Mouse (Mus musculus): Measurements from ENCODE around the gene Cmtm7. TPM values are rescaled to one million over a fixed set of nuclear protein-coding genes. Genes with fewer than 3 reads are reported as not detected.

Cmtm7 gene
- polyA plus RNA-seq, 1 experiment = 61.4 TPM

GRCm38 (mm10) chr9:114815315-114815714 is 33.7 kb upstream of the Cmtm7 start:
- Histone ChIP-seq H3K79me3 (ENCODE audit: low read depth) (no peaks in the 10 kb centered on the region), H3ac (ENCODE audit: control insufficient read depth, insufficient read length, low read depth) (no peak overlapping the region), H3K27me3 (ENCODE audit: control insufficient read depth, insufficient read depth, insufficient read length) (no peaks in the 10 kb centered on the region), H3K79me2 (ENCODE audit: control insufficient read depth, insufficient read depth) (no peaks in the 10 kb centered on the region), H3K4me3 (ENCODE audit: insufficient read depth, poor library complexity, severe bottlenecking) (no peak overlapping the region), H3K36me3 (ENCODE audit: control insufficient read depth, insufficient read depth) (no peaks in the 10 kb centered on the region)
- TF ChIP-seq USF1 (IDR thresholded peaks at IDR 0.05; ENCODE audit: low read depth) (no peak), CTCF (IDR thresholded peaks at IDR 0.05; ENCODE audit: control insufficient read depth, insufficient read depth, insufficient read length) (peak; percentile 35)

- Histone ChIP-seq H3K79me2 (ENCODE audit: control insufficient read depth, insufficient read depth) (no peaks in the 10 kb centered on the region), H3K79me3 (ENCODE audit: low read depth) (no peaks in the 10 kb centered on the region), H3K36me3 (ENCODE audit: control insufficient read depth, insufficient read depth) (no peaks in the 10 kb centered on the region), H3K4me3 (ENCODE audit: insufficient read depth, poor library complexity, severe bottlenecking) (no peak overlapping the region), H3K27me3 (ENCODE audit: control insufficient read depth, insufficient read depth, insufficient read length) (no peaks in the 10 kb centered on the region), H3ac (ENCODE audit: control insufficient read depth, insufficient read length, low read depth) (no peak overlapping the region)
- TF ChIP-seq MYOD1 (IDR thresholded peaks at IDR 0.05; ENCODE audit: control insufficient read depth, insufficient read length, low read depth) (no peak), MAX (IDR thresholded peaks at IDR 0.05) (no peak), CTCF (IDR thresholded peaks at IDR 0.05; ENCODE audit: control insufficient read depth, insufficient read depth, insufficient read length) (no peak), CEBPB (IDR thresholded peaks at IDR 0.05; ENCODE audit: low read depth) (no peak), USF1 (IDR thresholded peaks at IDR 0.05; ENCODE audit: low read depth) (peak; percentile 72), MYOG (IDR thresholded peaks at IDR 0.05; ENCODE audit: control insufficient read depth, extremely low read depth, insufficient read length) (no peak)
Observed at GRCm38 (mm10) chr9:114812001-114812400, 30.3 kb upstream of the Cmtm7 start.

- no peak overlapping the region for H3ac ChIP-seq (ENCODE audit: control insufficient read depth, insufficient read length, low read depth)
- no peaks in the 10 kb centered on the region for H3K36me3 ChIP-seq (ENCODE audit: control insufficient read depth, insufficient read depth)
- no peak overlapping the region for H3K4me3 ChIP-seq (ENCODE audit: insufficient read depth, poor library complexity, severe bottlenecking)
- TF ChIP-seq FOSL1 (IDR thresholded peaks at IDR 0.05; ENCODE audit: insufficient read depth, low read length, poor library complexity, severe bottlenecking) (no peak), CEBPB (IDR thresholded peaks at IDR 0.05; ENCODE audit: low read depth) (no peak), CTCF (IDR thresholded peaks at IDR 0.05; ENCODE audit: control insufficient read depth, insufficient read depth, insufficient read length) (no peak), USF1 (IDR thresholded peaks at IDR 0.05; ENCODE audit: low read depth) (no peak), MAX (IDR thresholded peaks at IDR 0.05) (no peak), MYOD1 (IDR thresholded peaks at IDR 0.05; ENCODE audit: control insufficient read depth, insufficient read length, low read depth) (no peak), MYOG (IDR thresholded peaks at IDR 0.05; ENCODE audit: control insufficient read depth, extremely low read depth, insufficient read length) (no peak)
- H3K27me3 ChIP-seq (ENCODE audit: control insufficient read depth, insufficient read depth, insufficient read length) = no peaks in the 10 kb centered on the region
- no peaks in the 10 kb centered on the region for H3K79me3 ChIP-seq (ENCODE audit: low read depth)
- H3K79me2 ChIP-seq (ENCODE audit: control insufficient read depth, insufficient read depth) = no peaks in the 10 kb centered on the region
Observed at GRCm38 (mm10) chr9:114810837-114811236, 29.2 kb upstream of the Cmtm7 start.

- Histone ChIP-seq H3K4me3 (ENCODE audit: insufficient read depth, poor library complexity, severe bottlenecking) (no peak overlapping the region), H3K79me3 (ENCODE audit: low read depth) (no peaks in the 10 kb centered on the region)
- no peak for TF ChIP-seq FOSL1 (IDR thresholded peaks at IDR 0.05; ENCODE audit: insufficient read depth, low read length, poor library complexity, severe bottlenecking)
- TF ChIP-seq CEBPB (IDR thresholded peaks at IDR 0.05; ENCODE audit: low read depth) = no peak
- TF ChIP-seq MYOD1 (IDR thresholded peaks at IDR 0.05; ENCODE audit: control insufficient read depth, insufficient read length, low read depth) = no peak
- no peak for TF ChIP-seq USF1 (IDR thresholded peaks at IDR 0.05; ENCODE audit: low read depth)
- no peak for TF ChIP-seq MAX (IDR thresholded peaks at IDR 0.05)
- no peak for TF ChIP-seq CTCF (IDR thresholded peaks at IDR 0.05; ENCODE audit: control insufficient read depth, insufficient read depth, insufficient read length)
- TF ChIP-seq MYOG (IDR thresholded peaks at IDR 0.05; ENCODE audit: control insufficient read depth, extremely low read depth, insufficient read length) = no peak
Observed at GRCm38 (mm10) chr9:114808671-114809070, 27.0 kb upstream of the Cmtm7 start.

GRCm38 (mm10) chr9:114807261-114807660 is 25.6 kb upstream of the Cmtm7 start:
- TF ChIP-seq MAX (IDR thresholded peaks at IDR 0.05) (no peak), MYOD1 (IDR thresholded peaks at IDR 0.05; ENCODE audit: control insufficient read depth, insufficient read length, low read depth) (no peak), CTCF (IDR thresholded peaks at IDR 0.05; ENCODE audit: control insufficient read depth, insufficient read depth, insufficient read length) (no peak), CEBPB (IDR thresholded peaks at IDR 0.05; ENCODE audit: low read depth) (no peak), FOSL1 (IDR thresholded peaks at IDR 0.05; ENCODE audit: insufficient read depth, low read length, poor library complexity, severe bottlenecking) (no peak)
- Histone ChIP-seq H3K79me3 (ENCODE audit: low read depth) (no peaks in the 10 kb centered on the region), H3K27me3 (ENCODE audit: control insufficient read depth, insufficient read depth, insufficient read length) (no peaks in the 10 kb centered on the region), H3K79me2 (ENCODE audit: control insufficient read depth, insufficient read depth) (no peaks in the 10 kb centered on the region), H3ac (ENCODE audit: control insufficient read depth, insufficient read length, low read depth) (no peak overlapping the region), H3K4me3 (ENCODE audit: insufficient read depth, poor library complexity, severe bottlenecking) (no peak overlapping the region), H3K36me3 (ENCODE audit: control insufficient read depth, insufficient read depth) (no peaks in the 10 kb centered on the region)

More at GRCm38 (mm10) chr9:114808671-114809070, 27.0 kb upstream of the Cmtm7 start:
- H3K27me3 ChIP-seq (ENCODE audit: control insufficient read depth, insufficient read depth, insufficient read length) = no peaks in the 10 kb centered on the region
- H3ac ChIP-seq (ENCODE audit: control insufficient read depth, insufficient read length, low read depth) = no peak overlapping the region
- no peaks in the 10 kb centered on the region for H3K36me3 ChIP-seq (ENCODE audit: control insufficient read depth, insufficient read depth)
- H3K79me2 ChIP-seq (ENCODE audit: control insufficient read depth, insufficient read depth) = no peaks in the 10 kb centered on the region

GRCm38 (mm10) chr9:114805151-114805671 is 23.6 kb upstream of the Cmtm7 start:
- Histone ChIP-seq H3ac (ENCODE audit: control insufficient read depth, insufficient read length, low read depth) (no peak overlapping the region), H3K79me3 (ENCODE audit: low read depth) (no peaks in the 10 kb centered on the region), H3K79me2 (ENCODE audit: control insufficient read depth, insufficient read depth) (no peaks in the 10 kb centered on the region), H3K4me3 (ENCODE audit: insufficient read depth, poor library complexity, severe bottlenecking) (no peak overlapping the region), H3K27me3 (ENCODE audit: control insufficient read depth, insufficient read depth, insufficient read length) (peaks cover 4% of the 10 kb centered on the region), H3K36me3 (ENCODE audit: control insufficient read depth, insufficient read depth) (no peaks in the 10 kb centered on the region)
- TF ChIP-seq MYOG (IDR thresholded peaks at IDR 0.05; ENCODE audit: control insufficient read depth, extremely low read depth, insufficient read length) (no peak), USF1 (IDR thresholded peaks at IDR 0.05; ENCODE audit: low read depth) (peak; percentile 53), MAX (IDR thresholded peaks at IDR 0.05) (no peak), MYOD1 (IDR thresholded peaks at IDR 0.05; ENCODE audit: control insufficient read depth, insufficient read length, low read depth) (peak; percentile 70), FOSL1 (IDR thresholded peaks at IDR 0.05; ENCODE audit: insufficient read depth, low read length, poor library complexity, severe bottlenecking) (no peak)

All from C2C12 (cell line).